Mouse (Mus musculus) stomach, embryonic 16.5 days (tissue): ENCODE data around the gene Slc34a2. TPM values are rescaled to one million over a fixed set of nuclear protein-coding genes. Genes with fewer than 3 reads are reported as not detected.

Experiments used
- ATAC-seq: fragments of 200-750 bp; cut with Nextera tagmentation; 2 replicates; pipeline ENCODE4 v1.8.0; 2017; ENCODE audit warnings: moderate number of reproducible peaks, moderate TSS enrichment; ENCODE audit not compliant: insufficient read depth, low FRiP score
- H3K27ac ChIP-seq: fragments of 300-500 bp; sonication (generic); 2 replicates; pipeline ENCODE4 v1.5.1; 2014; ENCODE audit warnings: low read length
- H3K27me3 ChIP-seq: fragments of 300-500 bp; sonication (generic); 2 replicates; pipeline ENCODE4 v1.6.1; 2014; ENCODE audit warnings: low read length, control low read depth, mixed read lengths; ENCODE audit not compliant: control insufficient read depth, insufficient read depth
- H3K36me3 ChIP-seq: fragments of 300-500 bp; sonication (generic); 2 replicates; pipeline ENCODE4 v1.6.1; 2014; ENCODE audit warnings: low read length; ENCODE audit not compliant: control insufficient read depth, insufficient read depth
- H3K4me1 ChIP-seq: fragments of 300-500 bp; sonication (generic); 2 replicates; pipeline ENCODE4 v1.6.1; 2014; ENCODE audit warnings: low read length, control low read depth, mixed read lengths; ENCODE audit not compliant: control insufficient read depth, insufficient read depth
- H3K4me2 ChIP-seq: fragments of 300-500 bp; sonication (generic); 2 replicates; pipeline ENCODE4 v1.6.1; 2014; ENCODE audit warnings: low read depth, low read length, mixed read lengths
- H3K4me3 ChIP-seq: fragments of 300-500 bp; sonication (generic); replicated peaks from 2 replicates; pipeline ENCODE4 v1.5.1; 2014; ENCODE audit warnings: mild to moderate bottlenecking, low read length
- H3K9ac ChIP-seq: fragments of 300-500 bp; sonication (generic); 2 replicates; pipeline ENCODE4 v1.6.1; 2014; ENCODE audit warnings: low read length
- H3K9me3 ChIP-seq: fragments of 300-500 bp; sonication (generic); replicated peaks from 2 replicates; pipeline ENCODE4 v1.6.1; 2016; ENCODE audit warnings: low read length, control low read depth; ENCODE audit not compliant: control insufficient read depth
- WGBS: fragments of 180-500 bp; shearing (Covaris S2); extraction: QIAGEN DNeasy Blood & Tissue Kit; methylation state at CpG from one replicate; pipeline ENCODE4 v1.1.7; 2014; 5-methylcytosine and 5-hydroxymethylcytosine counted together
- polyA plus RNA-seq: library from polyadenylated mRNA; unstranded; fragments of >200 nt; fragmentation: Nextera tagmentation; extraction: Ambion mirVana; gene quantifications from 2 replicates; pipeline ENCODE4 v1.2.1, GENCODE M21; 2015

The Slc34a2 gene
- polyA plus RNA-seq, 1 experiment from 2014 or later = 3.3 TPM

DNA sequence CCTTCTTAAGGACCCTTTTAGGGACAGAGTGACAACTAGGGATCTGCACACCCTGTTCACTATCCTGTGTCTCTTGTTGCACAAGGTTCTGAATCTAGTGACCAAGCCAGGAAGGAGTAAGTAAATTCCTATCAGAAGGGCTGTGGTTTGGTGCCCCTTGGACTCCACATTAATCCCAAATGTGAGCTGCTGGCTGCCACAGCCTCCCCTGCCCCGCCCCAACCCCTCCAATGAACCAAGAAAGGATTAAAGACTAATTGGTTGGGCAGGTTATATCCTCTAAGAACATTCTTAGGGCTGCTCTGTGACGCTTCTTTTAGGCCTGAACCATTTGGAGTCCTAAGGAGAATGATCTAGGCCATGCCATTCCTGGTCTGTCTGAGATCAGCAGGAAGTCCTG lies 14.4 kb upstream of the Slc34a2 start:
- no peak for ATAC-seq
- H3K4me3 ChIP-seq = no peak overlapping the region
- H3K9ac ChIP-seq = no peak overlapping the region
- H3K4me1 ChIP-seq = no peaks in the 10 kb centered on the region
- 56% methylated on average over 2 of the region's 2 CpGs for WGBS
- no peaks in the 10 kb centered on the region for H3K36me3 ChIP-seq
- no peaks in the 10 kb centered on the region for H3K9me3 ChIP-seq
- H3K27ac ChIP-seq = no peak overlapping the region
- no peak overlapping the region for H3K4me2 ChIP-seq
- no peaks in the 10 kb centered on the region for H3K27me3 ChIP-seq

GRCm38 (mm10) chr5:53023901-53024300 lies 14.0 kb upstream of the Slc34a2 start:
- no peak overlapping the region for H3K27ac ChIP-seq
- H3K4me3 ChIP-seq = no peak overlapping the region
- no peaks in the 10 kb centered on the region for H3K27me3 ChIP-seq
- WGBS = 53% methylated on average over 5 of the region's 5 CpGs
- no peak overlapping the region for H3K9ac ChIP-seq
- H3K36me3 ChIP-seq = no peaks in the 10 kb centered on the region
- no peaks in the 10 kb centered on the region for H3K9me3 ChIP-seq
- H3K4me1 ChIP-seq = no peaks in the 10 kb centered on the region
- ATAC-seq = peak; percentile 47; the same call in 1 of the 2 replicates
- no peak overlapping the region for H3K4me2 ChIP-seq

DNA sequence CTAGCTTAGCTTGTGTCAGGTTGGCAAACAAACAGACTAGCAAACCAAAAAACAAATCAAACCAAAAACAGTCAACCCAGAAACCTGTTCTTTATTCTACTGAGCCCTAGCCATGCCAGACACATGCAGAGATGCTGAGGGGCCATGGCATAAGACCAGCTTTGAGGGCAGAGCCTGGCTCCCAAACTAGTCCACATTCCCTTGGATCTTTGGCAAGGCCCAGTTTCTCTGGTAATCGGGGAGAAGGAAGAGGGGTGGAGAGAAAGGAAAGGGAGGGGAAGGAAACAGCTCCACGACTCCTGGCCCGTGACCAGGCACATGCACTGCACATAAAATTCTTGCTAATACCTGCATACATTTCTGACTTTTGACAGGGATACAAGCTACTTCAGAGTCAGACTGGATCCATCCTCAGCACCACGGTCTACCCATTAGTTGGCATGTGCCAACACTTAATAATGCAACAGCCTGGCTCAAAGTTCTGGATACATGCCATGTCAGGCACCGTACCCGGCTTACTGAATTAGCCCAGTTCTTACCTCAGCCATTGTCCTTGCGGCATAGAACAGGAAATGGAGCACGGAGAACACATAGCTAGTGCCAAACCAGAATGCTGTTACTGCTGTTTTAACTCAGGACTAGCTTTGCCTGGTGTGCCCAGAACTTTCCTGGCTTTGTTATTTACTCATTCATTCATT lies 12.5 kb upstream of the Slc34a2 start:
- no peak overlapping the region for H3K4me2 ChIP-seq
- H3K4me3 ChIP-seq = no peak overlapping the region
- H3K9ac ChIP-seq = no peak overlapping the region
- no peaks in the 10 kb centered on the region for H3K4me1 ChIP-seq
- WGBS = 84% methylated on average over 8 of the region's 8 CpGs
- H3K27me3 ChIP-seq = no peaks in the 10 kb centered on the region
- no peak for ATAC-seq
- no peaks in the 10 kb centered on the region for H3K9me3 ChIP-seq
- no peaks in the 10 kb centered on the region for H3K36me3 ChIP-seq
- H3K27ac ChIP-seq = no peak overlapping the region

DNA sequence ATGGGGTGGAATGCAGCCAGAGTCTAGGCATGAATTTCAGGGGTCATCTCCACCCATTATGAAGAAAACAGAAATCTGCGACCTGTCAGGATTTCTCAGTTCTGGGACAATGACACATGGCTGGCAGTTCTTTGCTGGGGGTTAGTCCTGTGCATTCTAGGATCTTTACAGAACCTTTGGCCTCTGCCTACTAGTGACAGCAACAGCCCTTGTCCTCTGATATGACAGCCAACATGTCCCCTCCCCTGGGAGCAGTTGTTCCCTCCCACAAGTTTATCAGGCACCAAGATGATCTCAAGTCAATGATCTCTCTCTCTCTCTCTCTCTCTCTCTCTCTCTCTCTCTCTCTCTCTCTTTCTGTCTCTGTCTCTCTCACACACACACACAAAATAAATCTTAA lies 6.5 kb upstream of the Slc34a2 start:
- no peak overlapping the region for H3K27ac ChIP-seq

DNA sequence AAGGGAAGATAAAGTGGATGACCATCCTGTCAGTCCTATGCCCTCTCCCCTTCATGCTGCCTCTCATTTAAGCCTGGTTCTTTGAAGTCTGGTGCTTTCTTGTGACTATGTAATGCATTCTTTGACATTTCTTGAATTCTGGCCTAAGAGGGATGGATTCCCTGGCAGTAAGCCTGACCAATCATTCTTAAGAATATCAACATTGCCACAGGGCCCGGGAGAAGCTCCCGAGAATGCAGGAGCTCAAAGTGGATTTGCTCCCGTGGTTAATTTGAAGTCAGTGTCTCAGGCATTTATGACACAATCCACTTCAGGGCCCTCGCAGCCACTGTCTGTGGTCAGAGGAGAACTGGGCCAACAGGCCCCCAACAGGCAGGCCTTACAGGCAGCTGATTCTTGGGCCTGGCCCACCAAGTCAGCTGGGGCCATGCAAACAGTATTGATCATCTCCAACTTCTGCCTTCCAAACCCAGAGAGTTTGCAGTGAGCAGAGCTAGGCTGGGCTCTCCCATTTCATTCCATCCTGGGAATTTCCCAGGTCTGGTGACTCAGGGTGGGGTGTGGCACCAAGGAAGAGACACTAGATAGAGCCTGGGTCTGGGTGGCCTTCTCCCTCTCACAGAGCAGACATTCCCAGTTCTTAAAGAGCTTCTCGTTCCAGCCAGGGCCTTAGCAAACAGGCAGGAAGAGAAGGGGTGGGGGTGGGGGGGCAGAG lies 4.3 kb downstream of the Slc34a2 start:
- no peaks in the 10 kb centered on the region for H3K36me3 ChIP-seq
- no peaks in the 10 kb centered on the region for H3K27me3 ChIP-seq
- no peak overlapping the region for H3K4me2 ChIP-seq
- no peaks in the 10 kb centered on the region for H3K4me1 ChIP-seq
- peak overlapping the region; percentile 8; the same call in 1 of the 2 replicates for H3K27ac ChIP-seq
- no peak overlapping the region for H3K9ac ChIP-seq
- no peaks in the 10 kb centered on the region for H3K9me3 ChIP-seq
- no peak overlapping the region for H3K4me3 ChIP-seq
- peak; percentile 53; the same call in 1 of the 2 replicates for ATAC-seq
- WGBS = 20% methylated on average over 5 of the region's 5 CpGs

More for the DNA sequence above, 6.5 kb upstream of the Slc34a2 start:
- Histone ChIP-seq H3K9ac (no peak overlapping the region), H3K4me3 (no peak overlapping the region), H3K36me3 (no peaks in the 10 kb centered on the region), H3K27me3 (no peaks in the 10 kb centered on the region), H3K4me1 (no peaks in the 10 kb centered on the region), H3K4me2 (no peak overlapping the region), H3K9me3 (no peaks in the 10 kb centered on the region)
- ATAC-seq = no peak
- 53% methylated on average over 1 of the region's 1 CpGs for WGBS

- Histone ChIP-seq H3K9me3 (no peaks in the 10 kb centered on the region), H3K27me3 (no peaks in the 10 kb centered on the region), H3K27ac (no peak overlapping the region), H3K4me1 (no peaks in the 10 kb centered on the region), H3K36me3 (no peaks in the 10 kb centered on the region), H3K4me3 (no peak overlapping the region), H3K9ac (no peak overlapping the region), H3K4me2 (no peak overlapping the region)
- 88% methylated on average over 8 of the region's 8 CpGs for WGBS
- no peak for ATAC-seq
Observed at GRCm38 (mm10) chr5:53042771-53043371, 5.0 kb downstream of the Slc34a2 start.

DNA sequence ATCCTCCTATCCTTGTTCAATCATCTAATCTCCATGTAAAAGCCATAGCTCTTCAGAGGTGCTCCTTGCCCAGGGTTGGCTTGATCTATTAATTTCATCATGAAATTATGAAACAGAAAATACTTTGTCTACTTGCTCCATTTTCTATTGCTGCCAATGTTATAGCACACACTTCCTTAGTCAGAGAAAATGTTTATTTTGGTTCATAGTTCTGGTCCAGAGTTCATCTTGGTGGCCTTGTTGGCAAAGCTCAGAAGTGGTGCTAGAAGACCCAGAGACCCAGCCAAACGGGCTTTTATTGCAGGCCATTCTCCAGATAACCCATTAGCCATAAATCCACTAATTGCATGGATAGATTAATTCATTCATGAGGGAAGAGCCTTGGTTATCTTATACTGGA lies 5.8 kb downstream of the Slc34a2 start:
- Histone ChIP-seq H3K4me3 (no peak overlapping the region), H3K9me3 (no peaks in the 10 kb centered on the region), H3K27me3 (no peaks in the 10 kb centered on the region; the same call in 1 of the 2 replicates), H3K4me1 (no peaks in the 10 kb centered on the region), H3K9ac (no peak overlapping the region), H3K36me3 (no peaks in the 10 kb centered on the region), H3K27ac (no peak overlapping the region), H3K4me2 (no peak overlapping the region)
- WGBS = 47% methylated on average over 1 of the region's 1 CpGs
- no peak for ATAC-seq

DNA sequence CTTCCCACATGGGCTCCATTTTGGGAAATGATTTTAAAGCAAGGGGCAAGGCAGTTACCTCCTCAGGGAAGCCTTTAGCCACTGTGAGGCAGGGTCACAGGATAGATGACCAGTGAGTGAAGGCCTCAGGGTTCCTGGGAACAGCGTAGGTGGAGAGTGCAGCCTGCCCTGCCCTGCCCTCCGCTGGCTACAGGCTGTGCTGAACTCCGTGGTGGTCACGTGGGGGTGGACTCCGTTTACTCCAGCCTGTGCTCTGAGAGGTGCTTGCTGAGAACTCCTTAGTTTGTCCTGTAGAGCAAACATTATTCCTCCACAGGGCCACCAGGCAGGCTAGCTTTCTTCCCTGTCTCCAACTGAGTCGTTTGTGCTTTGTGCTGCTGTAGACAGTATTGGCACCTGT lies 10.1 kb downstream of the Slc34a2 start:
- no peaks in the 10 kb centered on the region for H3K36me3 ChIP-seq
- peaks cover 16% of the 10 kb centered on the region; the same call in 1 of the 2 replicates for H3K27me3 ChIP-seq
- H3K4me3 ChIP-seq = no peak overlapping the region
- peak; percentile 54; the same call in 1 of the 2 replicates for ATAC-seq
- no peak overlapping the region for H3K27ac ChIP-seq
- H3K9me3 ChIP-seq = no peaks in the 10 kb centered on the region
- H3K4me1 ChIP-seq = no peaks in the 10 kb centered on the region
- H3K4me2 ChIP-seq = no peak overlapping the region
- 29% methylated on average over 6 of the region's 6 CpGs for WGBS
- no peak overlapping the region for H3K9ac ChIP-seq

- H3K36me3 ChIP-seq = no peaks in the 10 kb centered on the region
- H3K27me3 ChIP-seq = peaks cover 16% of the 10 kb centered on the region; the same call in 1 of the 2 replicates
- WGBS = 41% methylated on average over 4 of the region's 4 CpGs
- H3K9ac ChIP-seq = no peak overlapping the region
- ATAC-seq = peak; percentile 18
- peak overlapping the region; percentile 36; the same call in 1 of the 2 replicates for H3K4me3 ChIP-seq
- no peaks in the 10 kb centered on the region for H3K9me3 ChIP-seq
- peak overlapping the region; percentile 53 for H3K4me2 ChIP-seq
- no peaks in the 10 kb centered on the region for H3K4me1 ChIP-seq
- H3K27ac ChIP-seq = no peak overlapping the region
Observed at GRCm38 (mm10) chr5:53048599-53048998, 10.7 kb downstream of the Slc34a2 start.
